Mouse (Mus musculus): ENCODE measurements around the gene Gm21885. TPM values are rescaled to one million over a fixed set of nuclear protein-coding genes. Genes with fewer than 3 reads are reported as not detected.

The Gm21885 gene
- total RNA-seq, 2 experiments from 2014 or later: not detected

Other genes starting within 250 kb of the Gm21885 start
- gene Tob1, start 70.4 kb upstream of the Gm21885 start, total RNA-seq (2021): 10 to 100 TPM; 41.8 to 42.4 TPM
- under 1 TPM; 0.44 to 0.70 TPM for gene Wfikkn2, start 35.9 kb upstream of the Gm21885 start, total RNA-seq (2021)
- gene Luc7l3, start 40.1 kb downstream of the Gm21885 start, total RNA-seq (2021): 100 to 1,000 TPM in 1 of 2 experiments, 10 to 100 TPM in 1; 93.5 to 132 TPM
- 100 to 1,000 TPM; 123 to 125 TPM for gene Ankrd40, start 46.1 kb downstream of the Gm21885 start, total RNA-seq (2021)
- gene Abcc3, start 111.1 kb downstream of the Gm21885 start, total RNA-seq (2021): 1 to 10 TPM; 2.0 to 3.0 TPM
- gene Cacna1g, start 192.3 kb downstream of the Gm21885 start, total RNA-seq (2021): 10 to 100 TPM; 49.7 to 72.3 TPM
- under 1 TPM in 1 of 2 experiments, not detected in 1; 0.34 TPM for gene Spata20, start 204.3 kb downstream of the Gm21885 start, total RNA-seq (2021)
- gene Epn3, start 218.1 kb downstream of the Gm21885 start, total RNA-seq (2021): 1 to 10 TPM; 2.0 to 2.3 TPM
- gene Mycbpap, start 239.9 kb downstream of the Gm21885 start, total RNA-seq (2021): 1 to 10 TPM; 3.0 to 3.9 TPM